Mouse (Mus musculus): ENCODE measurements around the gene Brd7. TPM values are rescaled to one million over a fixed set of nuclear protein-coding genes. Genes with fewer than 3 reads are reported as not detected.

Gene Brd7
- polyA plus RNA-seq (2016; fragmentation: Nextera tagmentation; extraction: Ambion mirVana) = 56.8 and 65.1 TPM in 2 replicates

GRCm38 (mm10) chr8:88361708-88362428 is at the start of gene Brd7:
Brd7 (minus strand) TSS chr8:88362194.
- H3K4me3 ChIP-seq = peak within 1 kb of the TSS; percentile 99
- H3K9me3 ChIP-seq = no peaks in the 10 kb centered on the region
- under 1% methylated on average over 91 of the region's 91 CpGs for WGBS
- H3K27me3 ChIP-seq (ENCODE audit: insufficient read depth, poor library complexity, severe bottlenecking) = no peaks in the 10 kb centered on the region
- H3K27ac ChIP-seq = peak within 1 kb of the TSS; percentile 98
- peaks cover 28% of the 10 kb centered on the region for H3K36me3 ChIP-seq
- peaks cover 24% of the 10 kb centered on the region for H3K4me1 ChIP-seq
- DNase-seq (ENCODE audit: low spot score) = peak; percentile 90

- H3K9me3 ChIP-seq = no peaks in the 10 kb centered on the region
- peaks cover 19% of the 10 kb centered on the region for H3K4me1 ChIP-seq
- no peaks in the 10 kb centered on the region for H3K36me3 ChIP-seq
- no peak for DNase-seq (ENCODE audit: low spot score)
- 63% methylated on average over 6 of the region's 6 CpGs for WGBS
- no peak overlapping the region for H3K4me3 ChIP-seq
- no peaks in the 10 kb centered on the region for H3K27me3 ChIP-seq (ENCODE audit: insufficient read depth, poor library complexity, severe bottlenecking)
- H3K27ac ChIP-seq = no peak overlapping the region
These were observed 49.5 kb upstream of the Brd7 start for GRCm38 (mm10) chr8:88411461-88411860.

DNA sequence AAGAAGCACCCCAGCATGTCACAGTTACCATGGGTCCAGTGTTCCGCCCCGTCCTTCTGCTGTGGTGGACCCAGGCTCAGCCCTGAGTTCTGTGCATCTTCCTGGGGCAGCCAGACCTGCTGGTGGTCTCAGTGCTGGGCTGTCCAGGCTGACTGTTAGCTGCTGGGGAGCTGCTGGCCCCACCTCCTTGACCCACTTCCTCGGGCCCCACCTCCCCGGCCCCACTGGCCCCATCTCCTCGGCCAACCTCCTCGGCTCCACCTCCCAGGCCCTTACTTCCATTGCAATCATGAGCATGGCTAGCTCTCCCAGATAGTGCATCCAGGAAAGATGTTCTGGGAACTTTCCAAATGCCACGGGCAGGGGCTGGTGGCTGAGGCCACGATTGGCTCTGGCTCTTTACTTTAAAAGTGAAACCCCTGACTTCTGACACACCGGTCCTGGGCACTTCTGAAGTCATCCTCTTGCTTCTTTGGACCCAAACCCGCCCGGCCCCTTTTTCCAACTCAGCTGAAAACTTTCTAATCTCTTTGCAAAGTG is 47.5 kb upstream of the Brd7 start:
- peak overlapping the region; percentile 48 for H3K4me3 ChIP-seq
- no peak for DNase-seq (ENCODE audit: low spot score)

GRCm38 (mm10) chr8:88407716-88408115 is 45.7 kb upstream of the Brd7 start:
- H3K4me1 ChIP-seq = peaks cover 19% of the 10 kb centered on the region
- H3K4me3 ChIP-seq = no peak overlapping the region
- no peak overlapping the region for H3K27ac ChIP-seq
- DNase-seq (ENCODE audit: low spot score) = no peak
- WGBS = 89% methylated on average over 6 of the region's 6 CpGs
- no peaks in the 10 kb centered on the region for H3K9me3 ChIP-seq
- H3K27me3 ChIP-seq (ENCODE audit: insufficient read depth, poor library complexity, severe bottlenecking) = no peaks in the 10 kb centered on the region
- no peaks in the 10 kb centered on the region for H3K36me3 ChIP-seq

More for the DNA sequence above, 47.5 kb upstream of the Brd7 start:
- no peaks in the 10 kb centered on the region for H3K9me3 ChIP-seq
- H3K4me1 ChIP-seq = peaks cover 19% of the 10 kb centered on the region
- no peaks in the 10 kb centered on the region for H3K27me3 ChIP-seq (ENCODE audit: insufficient read depth, poor library complexity, severe bottlenecking)
- 24% methylated on average over 11 of the region's 11 CpGs for WGBS
- H3K36me3 ChIP-seq = no peaks in the 10 kb centered on the region
- peak overlapping the region; percentile 64; the same call in 1 of the 2 replicates for H3K27ac ChIP-seq

DNA sequence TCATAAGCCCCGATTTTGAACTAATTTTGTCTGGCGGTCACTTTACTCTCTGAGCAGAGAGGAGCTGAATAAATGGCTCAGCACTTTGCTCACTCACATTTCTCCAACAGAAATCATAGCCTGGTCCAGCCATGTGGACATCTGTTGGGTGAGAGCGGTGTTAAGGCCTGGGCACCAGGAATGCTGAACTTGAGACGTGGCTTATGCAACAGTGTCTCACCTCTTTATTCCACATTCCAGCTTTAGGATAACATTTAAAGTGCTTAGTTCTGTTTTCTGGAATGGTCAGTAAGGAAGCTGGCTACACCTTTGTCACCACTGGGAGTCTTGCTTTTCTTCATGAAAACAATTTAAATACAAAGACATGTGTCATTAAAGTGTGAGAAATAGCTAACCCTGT is 36.1 kb upstream of the Brd7 start:
- Histone ChIP-seq H3K27me3 (ENCODE audit: insufficient read depth, poor library complexity, severe bottlenecking) (peaks cover 3% of the 10 kb centered on the region; the same call in 1 of the 2 replicates), H3K4me3 (no peak overlapping the region), H3K9me3 (no peaks in the 10 kb centered on the region), H3K4me1 (no peaks in the 10 kb centered on the region), H3K27ac (no peak overlapping the region), H3K36me3 (no peaks in the 10 kb centered on the region)
- DNase-seq (ENCODE audit: low spot score) = no peak
- WGBS = 85% methylated on average over 4 of the region's 4 CpGs

DNA sequence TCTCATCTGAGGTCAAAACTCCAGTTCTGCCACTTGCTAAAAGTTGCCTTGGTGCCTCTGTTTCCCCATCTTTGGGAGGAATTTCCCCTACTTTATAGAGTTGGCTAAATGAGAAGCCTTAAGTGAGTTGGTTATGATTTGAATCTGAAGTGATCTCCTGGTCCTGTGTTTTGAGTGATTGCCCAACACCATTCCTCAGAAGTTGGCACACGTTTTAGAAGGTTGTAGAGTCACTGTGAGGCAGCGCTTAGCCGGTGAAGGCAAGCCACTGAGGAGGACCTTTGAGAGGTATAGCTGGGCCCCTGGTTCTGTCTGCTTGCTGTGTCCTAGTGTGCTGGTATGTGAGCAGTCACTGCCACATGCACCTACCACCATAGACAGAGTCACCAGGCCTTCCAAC is 31.3 kb upstream of the Brd7 start:
- Histone ChIP-seq H3K4me1 (no peaks in the 10 kb centered on the region), H3K27me3 (ENCODE audit: insufficient read depth, poor library complexity, severe bottlenecking) (peaks cover 3% of the 10 kb centered on the region; the same call in 1 of the 2 replicates), H3K9me3 (no peaks in the 10 kb centered on the region), H3K4me3 (no peak overlapping the region), H3K36me3 (no peaks in the 10 kb centered on the region), H3K27ac (no peak overlapping the region)
- 85% methylated on average over 3 of the region's 3 CpGs for WGBS
- DNase-seq (ENCODE audit: low spot score) = no peak

DNA sequence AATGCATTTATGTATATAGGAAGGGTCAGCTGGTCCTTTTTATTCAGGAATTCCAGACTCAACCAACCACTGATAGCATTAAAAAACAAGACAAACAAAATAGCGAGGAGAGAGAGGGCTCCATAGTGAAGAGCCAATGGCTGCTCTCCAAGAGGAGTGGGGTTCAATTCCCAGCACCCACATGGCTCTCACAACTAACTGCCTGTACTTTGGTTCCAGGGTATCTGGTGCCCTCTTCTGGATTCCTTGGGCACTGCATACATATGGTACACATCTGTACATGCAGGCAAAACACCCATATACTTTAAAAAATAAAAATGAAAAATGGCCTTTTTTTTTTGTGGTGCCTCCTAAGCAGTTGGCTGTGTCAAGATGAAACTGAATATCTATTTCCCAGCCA is 28.8 kb upstream of the Brd7 start:
- Histone ChIP-seq H3K9me3 (no peaks in the 10 kb centered on the region), H3K4me1 (no peaks in the 10 kb centered on the region), H3K4me3 (no peak overlapping the region), H3K27me3 (ENCODE audit: insufficient read depth, poor library complexity, severe bottlenecking) (peaks cover 10% of the 10 kb centered on the region; the same call in 1 of the 2 replicates), H3K27ac (no peak overlapping the region), H3K36me3 (no peaks in the 10 kb centered on the region)
- WGBS = 75% methylated on average over 1 of the region's 1 CpGs
- no peak for DNase-seq (ENCODE audit: low spot score)

GRCm38 (mm10) chr8:88388691-88389239 is 26.8 kb upstream of the Brd7 start:
- whole genome bisulfite sequencing = 66% methylated on average over 7 of the region's 7 CpGs

DNA sequence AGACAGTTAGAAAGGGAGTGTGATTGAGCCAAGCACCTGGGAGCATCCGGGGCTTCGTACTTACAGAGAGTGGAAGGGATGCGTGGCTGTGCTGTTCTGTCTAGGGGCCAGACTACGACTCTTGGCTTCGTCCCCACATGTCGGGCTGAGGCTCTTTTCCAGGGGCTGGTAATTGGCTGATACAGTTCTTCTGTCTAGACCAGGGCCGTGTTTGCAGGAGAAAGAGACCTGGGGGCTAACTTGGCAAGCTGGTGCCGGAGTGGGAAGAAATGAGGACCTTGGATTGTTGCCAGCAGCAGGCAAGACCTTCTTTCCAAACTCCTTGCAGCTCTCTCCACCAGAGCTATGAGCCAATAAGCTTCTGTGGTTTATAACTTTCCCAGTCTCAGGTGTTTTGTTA is 25.9 kb upstream of the Brd7 start:
- Histone ChIP-seq H3K36me3 (no peaks in the 10 kb centered on the region), H3K9me3 (no peaks in the 10 kb centered on the region), H3K4me3 (no peak overlapping the region), H3K4me1 (no peaks in the 10 kb centered on the region), H3K27ac (no peak overlapping the region), H3K27me3 (ENCODE audit: insufficient read depth, poor library complexity, severe bottlenecking) (0 out of 2 replicates have a peak, but pooled peaks cover 15% of the 10 kb centered on the region)
- 78% methylated on average over 8 of the region's 8 CpGs for WGBS
- DNase-seq (ENCODE audit: low spot score) = no peak

More at GRCm38 (mm10) chr8:88388691-88389239, 26.8 kb upstream of the Brd7 start:
- no peaks in the 10 kb centered on the region for H3K36me3 ChIP-seq
- H3K27ac ChIP-seq = no peak overlapping the region
- H3K4me3 ChIP-seq = no peak overlapping the region
- no peaks in the 10 kb centered on the region for H3K4me1 ChIP-seq
- no peaks in the 10 kb centered on the region for H3K9me3 ChIP-seq
- H3K27me3 ChIP-seq (ENCODE audit: insufficient read depth, poor library complexity, severe bottlenecking) = peaks cover 12% of the 10 kb centered on the region; the same call in 1 of the 2 replicates
- no peak for DNase-seq (ENCODE audit: low spot score)

DNA sequence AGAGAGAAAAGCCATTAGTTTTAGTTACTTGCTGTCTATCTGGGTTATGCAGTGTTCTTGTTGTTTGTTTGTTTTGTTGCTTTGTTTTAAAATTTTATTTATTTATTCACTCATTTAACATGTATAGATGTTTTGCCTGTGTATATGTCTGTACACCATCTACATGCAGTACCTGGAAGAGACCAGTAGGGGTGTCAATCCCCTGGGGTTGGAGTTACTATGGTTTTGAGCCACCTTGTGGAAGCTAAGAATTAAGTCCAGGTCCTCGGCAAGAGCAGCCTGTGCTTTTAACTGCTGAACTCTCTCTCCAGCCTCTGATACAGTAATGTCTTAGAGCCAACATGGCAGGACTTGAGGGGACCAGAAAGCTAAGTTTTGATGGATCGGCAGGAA is 21.2 kb upstream of the Brd7 start:
- WGBS = 86% methylated on average over 2 of the region's 2 CpGs
- H3K36me3 ChIP-seq = no peaks in the 10 kb centered on the region
- no peak overlapping the region for H3K4me3 ChIP-seq
- H3K9me3 ChIP-seq = no peaks in the 10 kb centered on the region
- no peak for DNase-seq (ENCODE audit: low spot score)
- H3K4me1 ChIP-seq = peaks cover 10% of the 10 kb centered on the region; the same call in 1 of the 2 replicates
- peaks cover 34% of the 10 kb centered on the region; the same call in 1 of the 2 replicates for H3K27me3 ChIP-seq (ENCODE audit: insufficient read depth, poor library complexity, severe bottlenecking)
- no peak overlapping the region for H3K27ac ChIP-seq

- 64% methylated on average over 31 of the region's 31 CpGs for WGBS
- H3K27me3 ChIP-seq (ENCODE audit: insufficient read depth, poor library complexity, severe bottlenecking) = peaks cover 31% of the 10 kb centered on the region; the same call in 1 of the 2 replicates
These were observed 20.5 kb upstream of the Brd7 start for GRCm38 (mm10) chr8:88382311-88383163.

GRCm38 (mm10) chr8:88380497-88380896 is 18.5 kb upstream of the Brd7 start:
- Histone ChIP-seq H3K4me3 (no peak overlapping the region), H3K36me3 (no peaks in the 10 kb centered on the region), H3K27ac (no peak overlapping the region), H3K9me3 (no peaks in the 10 kb centered on the region), H3K4me1 (peaks cover 14% of the 10 kb centered on the region; the same call in 1 of the 2 replicates), H3K27me3 (ENCODE audit: insufficient read depth, poor library complexity, severe bottlenecking) (peaks cover 43% of the 10 kb centered on the region)
- no peak for DNase-seq (ENCODE audit: low spot score)
- 47% methylated on average over 7 of the region's 7 CpGs for WGBS

More at GRCm38 (mm10) chr8:88382311-88383163, 20.5 kb upstream of the Brd7 start:
- no peak for DNase-seq (ENCODE audit: low spot score)
- Histone ChIP-seq H3K36me3 (no peaks in the 10 kb centered on the region), H3K9me3 (no peaks in the 10 kb centered on the region), H3K4me3 (no peak overlapping the region), H3K27ac (0 out of 2 replicates have a peak overlapping the region, but pooled peaks have one; percentile 10), H3K4me1 (peaks cover 10% of the 10 kb centered on the region; the same call in 1 of the 2 replicates)

Data from heart, embryonic 10.5 days (tissue).